Mouse (Mus musculus): ENCODE measurements around the gene Fam19a4.

GRCm38 (mm10) chr6:96995556-96996159, 64.6 kb downstream of the Fam19a4 start:
- TF ChIP-seq CTCF (conservative IDR thresholded peaks at IDR 0.05; ENCODE audit: low read length) (peak; percentile 36), NANOG (IDR thresholded peaks at IDR 0.05; ENCODE audit: borderline replicate concordance, low read length) (no peak), POU5F1 (IDR thresholded peaks at IDR 0.05; ENCODE audit: borderline replicate concordance, low read length) (no peak)

All from E14TG2a.4 (cell line).